Mouse (Mus musculus): ENCODE data around the gene Hscb.
"Not testable (repeated sequence)": the region's sequence is repeated elsewhere in the genome, so short reads cannot be mapped to it uniquely, and the experiment has no call there.

Gene Hscb

DNA sequence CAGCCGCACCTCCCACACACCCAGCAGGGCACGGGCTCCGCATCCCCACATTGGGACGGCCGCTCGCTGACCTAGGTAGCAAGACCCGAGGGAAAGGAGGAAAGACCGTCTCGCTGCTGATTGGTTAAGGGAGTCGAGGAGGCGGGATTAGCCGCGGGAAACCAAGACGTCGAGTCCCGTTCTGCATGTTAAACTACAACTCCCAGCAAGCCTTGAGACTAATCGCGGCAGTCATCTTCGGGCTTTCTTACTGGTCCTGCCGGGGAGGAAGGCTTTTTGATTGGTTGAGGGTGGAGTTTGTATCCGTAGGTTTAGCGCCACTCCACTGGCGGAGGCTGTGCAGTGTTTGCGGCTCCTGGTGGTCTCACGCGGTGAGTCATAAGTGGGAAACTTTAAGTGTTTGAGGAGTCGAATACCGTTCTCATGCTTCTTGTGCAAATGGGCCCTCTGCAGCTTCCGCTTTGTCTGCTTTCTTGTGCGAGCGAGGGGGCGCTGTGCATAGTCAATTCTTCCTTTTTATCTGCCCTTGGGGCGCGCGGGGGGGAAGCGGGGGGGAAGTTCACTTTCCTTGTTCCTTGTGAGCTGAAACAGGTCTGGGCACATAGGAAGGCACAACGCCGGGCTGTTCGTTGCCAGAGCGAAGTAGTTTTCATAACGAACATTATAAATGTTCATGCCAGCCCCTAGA, at the start of gene Hscb, which contains the start of gene Chek2:
TSS of gene Hscb (minus strand) at position 100 of the 688 bp plus-strand sequence.
TSS of gene Chek2 (plus strand) at position 302 of the 688 bp plus-strand sequence.
- peak; percentile 99 for DNase-seq

- DNase-seq = no peak
Observed at GRCm38 (mm10) chr5:110888596-110888995, 49.0 kb upstream of the Hscb start.

DNA sequence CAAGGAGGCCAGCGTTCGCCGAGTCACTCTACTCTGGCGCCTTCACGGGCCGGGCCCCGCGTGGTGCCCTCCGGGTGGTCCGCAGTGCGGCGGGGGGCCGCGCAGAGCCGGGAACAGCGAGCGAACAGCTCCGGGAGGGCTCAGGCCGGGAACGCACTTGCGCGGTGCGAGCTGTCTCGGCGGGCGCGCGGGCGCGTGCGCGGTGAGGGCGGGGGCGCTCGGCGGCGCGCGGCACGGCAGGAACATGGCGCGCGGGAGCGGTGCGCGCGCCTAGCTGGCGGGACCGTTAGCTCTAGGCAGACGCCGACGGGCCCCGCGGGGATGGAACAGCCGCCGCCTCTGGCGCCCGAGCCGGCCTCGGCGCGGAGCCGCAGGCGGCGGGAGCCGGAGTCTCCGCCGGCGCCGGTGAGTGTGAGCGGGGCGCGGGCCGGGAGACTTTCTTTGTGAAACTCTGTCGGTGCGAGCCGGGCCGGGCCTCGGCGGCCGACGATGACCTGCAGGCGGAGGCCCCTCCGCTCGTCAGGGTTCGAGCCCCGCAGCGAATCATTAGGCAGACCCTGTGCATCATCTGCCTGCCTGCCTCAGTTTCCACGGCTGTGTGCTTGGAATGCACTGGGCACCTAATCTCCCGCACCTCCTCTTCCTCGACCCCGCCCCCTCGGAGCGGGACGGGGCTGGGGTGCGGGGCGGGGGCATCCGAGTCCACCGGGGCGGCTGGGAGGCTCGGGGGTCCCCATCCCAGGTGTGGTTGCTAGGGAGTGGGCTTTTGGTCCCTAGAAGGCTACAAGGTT, 40.2 kb upstream of the Hscb start, which contains the start of gene Ttc28:
TSS of gene Ttc28 (plus strand) at position 220 of the 791 bp plus-strand sequence.
- peak; percentile 85 for DNase-seq

- no peak for DNase-seq
Observed at GRCm38 (mm10) chr5:110879042-110879441, 39.5 kb upstream of the Hscb start.

- not testable (repeated sequence) for DNase-seq
Observed at GRCm38 (mm10) chr5:110878526-110878925, 38.9 kb upstream of the Hscb start.

DNA sequence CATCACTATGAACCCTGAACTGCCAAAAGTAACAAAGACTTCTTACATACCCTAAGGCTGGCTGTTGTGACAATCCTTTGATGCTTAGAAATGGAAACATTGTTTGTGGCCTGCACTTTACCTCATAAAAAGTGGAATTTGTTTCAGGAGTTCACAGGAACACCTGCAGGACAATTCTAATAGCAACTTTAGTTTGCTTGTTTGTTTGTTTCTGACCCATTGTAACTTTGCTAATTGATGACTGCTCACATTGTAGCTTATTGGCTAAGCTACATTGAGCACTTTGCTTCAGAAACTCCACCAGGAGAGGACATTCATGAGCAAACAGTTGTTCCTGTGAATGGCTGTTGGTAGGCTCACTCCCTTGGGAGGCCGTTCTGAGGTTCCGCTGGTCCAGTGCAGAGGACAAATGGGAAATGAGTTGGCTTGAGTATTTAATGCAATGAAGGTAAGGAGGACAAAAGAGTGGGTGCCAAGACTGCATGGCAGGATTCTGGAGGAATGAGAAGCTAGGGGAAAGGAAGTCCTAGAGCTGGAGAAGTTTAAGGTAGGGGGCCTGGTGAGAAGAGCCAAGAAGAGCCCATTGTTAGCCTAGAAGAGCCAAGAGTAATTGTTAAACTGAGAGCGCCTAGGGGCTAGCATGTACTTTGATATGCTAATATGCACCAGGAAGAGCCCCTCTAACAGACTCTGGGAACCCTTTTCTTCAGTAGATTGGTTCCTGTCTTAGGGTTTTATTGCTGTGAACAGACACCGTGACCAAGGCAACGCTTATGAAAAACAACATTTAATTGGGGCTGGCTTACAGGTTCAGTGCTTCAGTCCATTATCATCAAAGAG, 38.3 kb upstream of the Hscb start:
- no peak for DNase-seq

DNA sequence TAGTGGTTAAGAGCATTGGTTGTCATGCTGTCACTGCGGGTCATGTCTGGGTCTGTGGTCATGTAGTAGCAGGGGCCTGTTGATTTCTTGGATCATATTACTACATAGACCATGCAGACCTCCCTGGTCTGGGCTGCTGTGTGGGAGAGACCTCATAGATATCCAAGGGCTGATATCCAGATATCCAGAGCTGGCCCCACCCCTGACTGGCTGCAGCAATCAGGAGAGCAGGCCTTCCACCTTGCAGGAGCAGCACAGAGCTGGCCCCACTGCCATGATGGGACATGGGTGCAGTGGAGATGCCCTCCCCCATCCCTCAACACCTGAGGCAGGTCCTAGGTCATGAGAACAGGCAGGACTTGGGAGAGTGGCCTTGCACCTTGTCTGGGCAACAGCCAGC, 35.7 kb upstream of the Hscb start:
- DNase-seq = no peak

- DNase-seq = no peak
Observed at GRCm38 (mm10) chr5:110874711-110875110, 35.1 kb upstream of the Hscb start.

- DNase-seq = no peak
Observed at GRCm38 (mm10) chr5:110873160-110873559, 33.6 kb upstream of the Hscb start.

- DNase-seq = no peak
Observed at GRCm38 (mm10) chr5:110869242-110869669, 29.7 kb upstream of the Hscb start.

DNA sequence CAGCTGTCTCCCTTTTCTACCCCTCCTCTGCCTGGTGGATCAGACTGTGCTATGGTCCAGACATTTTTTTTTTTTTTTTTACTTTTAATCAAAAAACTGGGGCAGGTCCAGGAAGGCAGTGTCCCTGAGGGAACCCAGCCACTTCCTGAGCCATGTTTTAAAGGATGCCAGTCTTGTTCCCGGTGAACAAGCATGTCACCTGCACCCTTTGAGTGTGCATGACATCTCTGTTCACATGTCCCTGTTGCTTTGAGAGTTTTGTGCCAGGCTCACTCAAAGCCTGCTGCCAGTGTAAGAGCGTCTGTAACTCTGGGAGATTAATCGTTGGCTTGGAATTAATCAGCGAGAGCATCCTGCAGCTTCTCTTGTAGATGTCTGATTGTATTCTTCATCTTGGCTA, 28.9 kb upstream of the Hscb start:
- no peak for DNase-seq

GRCm38 (mm10) chr5:110860445-110860844, 20.9 kb upstream of the Hscb start:
- no peak for DNase-seq

DNA sequence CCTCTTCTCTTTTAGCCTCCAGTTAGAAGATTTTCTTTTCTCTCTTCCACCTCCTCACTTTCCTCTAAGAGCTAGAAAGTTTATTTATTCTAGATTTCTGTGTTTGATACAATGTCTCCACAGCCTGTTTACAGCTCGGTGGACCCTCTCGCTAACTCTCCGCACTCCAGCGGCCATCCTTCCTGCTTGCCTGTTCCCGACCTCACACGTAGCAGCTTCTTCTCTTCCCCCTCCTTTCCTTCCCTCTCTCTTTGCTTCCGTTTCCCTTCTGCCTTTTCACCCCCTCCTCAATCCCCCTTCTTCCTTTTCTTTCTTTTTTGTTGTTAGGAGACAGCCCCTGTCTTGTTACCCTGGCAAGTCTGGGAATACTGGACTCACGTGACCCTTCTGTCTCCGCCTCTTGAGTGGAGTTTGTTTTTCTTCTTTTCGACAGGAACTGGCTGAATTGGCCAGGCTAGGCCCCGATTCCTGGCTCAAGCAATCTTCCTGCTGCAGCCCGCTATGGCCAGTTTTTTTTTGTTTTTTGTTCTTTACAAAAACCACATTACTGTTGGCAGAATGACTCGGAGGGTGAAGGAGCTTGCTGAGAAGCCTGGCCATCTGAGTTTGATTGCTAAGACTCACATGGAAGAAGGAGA, 19.6 kb upstream of the Hscb start:
- no peak for DNase-seq

DNA sequence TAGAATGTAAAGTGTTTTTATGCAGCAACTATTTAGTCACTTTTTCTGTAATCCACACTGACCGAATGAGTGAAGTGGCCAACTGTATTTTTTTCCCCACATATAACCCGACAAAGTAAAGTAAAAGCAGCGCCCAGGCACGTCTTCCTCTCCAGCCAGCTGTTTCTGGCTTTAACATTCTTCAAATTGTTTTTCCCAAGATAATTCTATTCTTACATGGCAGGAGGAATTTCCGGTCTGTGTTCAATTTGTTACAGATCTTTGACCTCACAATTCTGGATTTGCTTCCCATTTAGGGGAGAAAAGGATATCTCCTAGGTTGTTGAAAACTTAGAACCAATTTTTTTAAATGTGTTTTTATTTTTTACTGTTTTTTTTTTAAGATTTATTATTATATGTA, 17.5 kb upstream of the Hscb start:
- no peak for DNase-seq

DNA sequence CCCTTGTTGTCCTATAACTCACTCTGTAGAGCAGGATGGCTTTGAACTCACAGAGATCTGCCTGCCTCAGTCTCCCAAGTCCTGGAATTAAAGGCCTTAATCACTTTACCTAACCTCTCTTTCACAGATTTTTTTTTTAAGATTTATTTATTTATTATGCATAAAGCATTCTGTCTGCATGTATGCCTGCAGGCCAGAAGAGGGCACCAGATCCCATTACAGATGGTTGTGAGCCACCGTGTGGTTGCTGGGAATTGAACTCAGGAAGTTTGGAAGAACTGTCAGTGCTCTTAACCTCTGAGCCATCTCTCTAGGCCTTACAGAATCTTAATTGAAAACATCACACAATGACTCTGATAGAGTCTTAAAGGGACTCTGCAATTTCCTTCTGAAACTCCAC, 13.4 kb upstream of the Hscb start:
- DNase-seq = no peak

GRCm38 (mm10) chr5:110841046-110841862, 1.7 kb upstream of the Hscb start:
- peak; percentile 18 for DNase-seq

- peak; percentile 41 for DNase-seq
Observed at GRCm38 (mm10) chr5:110840465-110840864, 888 bp upstream of the Hscb start.

DNA sequence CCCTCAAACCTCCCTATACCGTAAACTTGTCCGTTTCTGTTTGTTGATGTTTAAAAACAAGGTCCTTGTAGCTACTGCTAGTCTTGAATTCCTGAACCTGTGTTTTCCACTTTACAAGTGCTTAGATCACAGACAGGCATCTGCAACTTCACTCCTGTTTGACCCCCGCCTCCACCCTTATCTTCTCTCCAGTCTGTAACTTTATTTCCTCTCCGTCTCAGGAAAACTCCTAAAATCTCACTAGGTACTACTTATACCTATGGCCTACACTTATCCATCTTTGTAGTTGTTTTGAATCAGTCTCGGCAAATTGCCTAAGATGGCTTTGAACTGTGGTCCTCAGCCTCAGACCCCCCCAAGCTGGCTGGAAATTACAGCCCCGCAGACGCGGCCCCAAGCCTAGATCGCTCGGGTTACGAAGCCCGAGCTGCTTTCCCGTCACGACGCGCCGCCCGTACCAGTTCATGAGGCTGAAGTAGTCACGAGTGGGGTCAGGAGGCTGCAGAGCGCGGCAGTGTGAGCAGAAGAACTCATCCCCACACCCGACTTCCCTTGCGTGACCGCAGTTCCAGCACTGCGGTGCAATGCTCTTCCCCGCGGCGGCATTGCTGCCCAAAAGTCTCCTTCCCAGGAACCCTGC, 419 bp downstream of the Hscb start:
- DNase-seq = no peak

- DNase-seq = not testable (repeated sequence)
Observed at GRCm38 (mm10) chr5:110838016-110838415, 1.6 kb downstream of the Hscb start.

DNA sequence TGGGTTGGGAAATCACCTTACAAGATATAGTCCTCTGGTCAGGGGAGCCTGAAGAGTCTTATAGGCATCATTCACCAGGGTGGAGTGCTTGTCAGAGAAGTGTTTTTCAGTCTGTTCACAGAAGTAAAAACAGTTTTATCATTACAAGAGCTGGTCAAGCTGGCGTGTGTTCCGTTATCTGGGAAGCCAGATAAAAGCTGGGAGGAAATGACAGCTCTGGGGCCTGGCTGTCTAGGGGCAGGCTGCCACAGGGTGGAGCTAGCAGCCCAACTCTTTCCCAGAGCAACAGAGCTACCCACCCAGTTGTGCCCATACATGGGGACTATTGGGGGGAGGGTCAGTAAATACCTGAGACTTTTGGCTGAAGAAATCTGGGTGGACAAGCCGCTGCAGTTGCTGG, 3.6 kb downstream of the Hscb start:
- no peak for DNase-seq

DNA sequence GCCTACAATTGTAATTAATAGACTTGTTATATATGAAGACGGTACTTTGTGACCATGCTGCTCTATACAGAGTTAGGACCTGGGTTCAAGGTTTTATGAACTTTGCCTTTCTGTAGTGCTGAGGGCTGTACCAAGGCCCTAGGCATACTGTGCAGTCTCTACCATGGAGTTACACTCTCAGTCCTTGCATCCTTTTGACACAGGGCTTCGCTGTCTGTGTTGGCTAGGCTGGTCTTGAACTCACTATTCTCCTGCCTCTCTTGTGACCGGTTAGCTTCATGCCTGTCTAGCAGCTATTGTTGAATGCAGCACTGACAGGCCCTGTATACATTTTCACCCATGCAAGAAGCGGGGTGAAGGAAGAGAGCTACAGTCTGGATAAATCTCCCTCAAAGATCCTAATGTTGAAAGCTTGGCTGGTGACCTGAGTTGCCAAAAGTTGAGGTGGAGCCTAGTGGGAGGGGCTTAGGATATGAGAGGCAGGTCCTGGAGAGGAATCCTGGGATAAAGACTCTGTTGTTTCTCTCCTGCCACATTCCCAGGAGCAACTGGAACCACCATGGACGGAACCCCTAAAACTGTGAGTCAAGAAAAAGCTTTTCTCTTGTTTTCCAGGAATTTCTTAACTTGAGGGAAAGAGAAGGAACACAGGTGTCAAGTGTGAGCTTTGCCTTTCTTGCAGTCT, 8.4 kb downstream of the Hscb start:
- DNase-seq = no peak
